Mouse (Mus musculus) CD4-positive, CD25-positive, alpha-beta regulatory T cell, adult 2 months (primary cell): ENCODE measurements around the gene Gcnt3.
"Not testable (repeated sequence)": the region's sequence is repeated elsewhere in the genome, so short reads cannot be mapped to it uniquely, and the experiment has no call there.

Experiments
- DNase-seq: peaks from one replicate; pipeline ENCODE4 v3.0.0-alpha.2; 2012; ENCODE audit warnings: low read depth, low spot score

The Gcnt3 gene

GRCm38 (mm10) chr9:70042935-70043334, 5.0 kb upstream of the Gcnt3 start:
- DNase-seq, result no peak

GRCm38 (mm10) chr9:70042137-70042536, 4.2 kb upstream of the Gcnt3 start:
- DNase-seq, result no peak

GRCm38 (mm10) chr9:70040570-70040969, 2.7 kb upstream of the Gcnt3 start:
- peak; percentile 20 for DNase-seq

- DNase-seq, result peak; percentile 58
These were observed 1.9 kb upstream of the Gcnt3 start for GRCm38 (mm10) chr9:70039597-70040385.

- peak; percentile 19 for DNase-seq
These were observed 1.2 kb downstream of the Gcnt3 start for GRCm38 (mm10) chr9:70036646-70037045.

- DNase-seq, result no peak
These were observed 3.2 kb downstream of the Gcnt3 start for GRCm38 (mm10) chr9:70034702-70035101.

GRCm38 (mm10) chr9:70033056-70033455, 4.8 kb downstream of the Gcnt3 start:
- DNase-seq, result no peak

- no peak for DNase-seq
These were observed 5.7 kb downstream of the Gcnt3 start for GRCm38 (mm10) chr9:70032167-70032566.

GRCm38 (mm10) chr9:70025365-70026012, 12.4 kb downstream of the Gcnt3 start:
- DNase-seq, result no peak

GRCm38 (mm10) chr9:70024648-70025047, 13.2 kb downstream of the Gcnt3 start:
- DNase-seq, result no peak

- DNase-seq, result not testable (repeated sequence)
These were observed 14.3 kb downstream of the Gcnt3 start for GRCm38 (mm10) chr9:70023615-70024014.

- DNase-seq, result no peak
These were observed 15.8 kb downstream of the Gcnt3 start for GRCm38 (mm10) chr9:70022083-70022482.

- DNase-seq, result no peak
These were observed 16.3 kb downstream of the Gcnt3 start for GRCm38 (mm10) chr9:70021610-70022009.

GRCm38 (mm10) chr9:70018879-70019278, 19.0 kb downstream of the Gcnt3 start:
- peak; percentile 62 for DNase-seq

- no peak for DNase-seq
These were observed 22.3 kb downstream of the Gcnt3 start for GRCm38 (mm10) chr9:70015632-70016031.

- DNase-seq, result peak; percentile 96
These were observed 25.4 kb downstream of the Gcnt3 start, which contains the start of gene Gtf2a2 for GRCm38 (mm10) chr9:70012408-70012901. Gene Gtf2a2, plus strand, starts transcription at chr9:70012550.

GRCm38 (mm10) chr9:70011537-70012407, 26.1 kb downstream of the Gcnt3 start:
- no peak for DNase-seq

- no peak for DNase-seq
These were observed 27.0 kb downstream of the Gcnt3 start for GRCm38 (mm10) chr9:70010781-70011473.

GRCm38 (mm10) chr9:70009754-70010304, 28.1 kb downstream of the Gcnt3 start:
- no peak for DNase-seq

- DNase-seq, result no peak
These were observed 30.2 kb downstream of the Gcnt3 start for GRCm38 (mm10) chr9:70007506-70008248.
